Mouse (Mus musculus) C2C12 (cell line): ENCODE measurements at regions not wholly inside any gene's neighbourhood (a gene's known extent, or its start where the extent isn't known, plus 50 kb on each side); places are given as distances from the start of the nearest gene placed in this dataset.

Source experiments
- CTCF ChIP-seq: IDR thresholded peaks from one replicate; pipeline ENCODE4 v1.5.1; 2011; ENCODE audit not compliant: control insufficient read depth, insufficient read depth, insufficient read length
- MYOD1 ChIP-seq: IDR thresholded peaks from one replicate; pipeline ENCODE4 v1.6.1; 2011; ENCODE audit warnings: low read depth; ENCODE audit not compliant: control insufficient read depth, insufficient read length

DNA sequence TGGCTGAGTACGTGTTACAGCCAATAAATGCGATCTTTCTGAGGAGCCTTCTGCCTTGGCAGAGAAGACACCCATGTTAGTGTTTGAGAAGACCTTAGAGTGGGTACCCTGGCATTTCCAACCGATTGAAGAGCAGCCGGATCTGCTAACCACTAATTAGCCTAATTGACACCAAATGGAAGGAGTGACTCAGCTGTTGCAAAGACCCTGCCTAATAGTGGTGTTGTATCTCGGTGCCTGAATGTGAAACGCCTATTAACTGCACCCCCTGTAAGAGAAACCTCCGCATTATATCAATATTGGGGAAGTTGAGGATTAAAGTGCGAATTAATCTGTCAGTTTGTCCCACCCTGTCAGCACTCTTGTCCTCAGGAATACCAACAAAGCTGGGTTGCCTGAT is 253.1 kb upstream of the Fam241a start:
- no peak for TF ChIP-seq CTCF
- TF ChIP-seq MYOD1 = no peak
